Mouse (Mus musculus): ENCODE measurements around the gene Ctsq. TPM values are rescaled to one million over a fixed set of nuclear protein-coding genes. Genes with fewer than 3 reads are reported as not detected.

The Ctsq gene
- polyA plus RNA-seq (2012; rRNA removed) = not detected in 2 replicates

DNA sequence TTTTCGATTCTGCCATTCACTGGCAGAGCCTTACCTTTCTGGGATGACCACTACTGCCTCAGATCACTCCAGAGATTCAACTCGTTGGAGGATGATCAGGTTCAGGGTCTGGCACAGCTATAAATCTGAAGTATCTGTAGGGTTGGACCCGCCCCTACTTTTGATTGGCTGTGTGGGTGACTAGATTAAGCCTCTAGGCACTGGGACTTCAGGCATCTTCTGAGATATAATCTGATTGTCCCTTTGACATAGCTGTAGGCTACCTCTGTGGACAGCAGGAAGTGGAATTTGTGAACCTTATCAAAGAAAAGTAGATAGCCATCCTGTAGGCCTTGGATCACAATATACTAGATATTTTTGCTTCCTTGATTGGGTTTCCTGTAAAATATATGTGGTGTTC lies at the start of gene Ctsq:
Gene Ctsq, minus strand, starts transcription at position 101 of the 400 bp plus-strand sequence.

DNA sequence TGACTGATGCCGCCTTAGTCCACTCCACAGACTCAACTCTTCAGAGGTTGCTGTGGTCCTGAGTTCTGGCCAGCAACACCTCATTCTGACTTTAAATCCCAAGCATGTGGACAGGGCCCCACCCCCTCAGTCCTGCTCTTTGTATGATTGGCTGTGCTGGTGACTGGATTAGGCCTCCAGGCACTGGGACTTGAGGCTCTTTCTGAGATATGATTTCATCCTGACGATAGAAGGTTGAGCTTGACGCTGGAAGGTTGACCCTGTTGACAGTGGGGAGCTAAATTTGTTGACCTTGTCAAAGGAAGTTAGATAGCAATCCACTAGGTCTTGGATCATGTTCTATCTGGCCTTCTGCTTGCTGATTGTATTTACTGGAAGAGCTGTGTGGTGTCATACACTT lies 34.6 kb downstream of the Ctsq start, which contains the start of gene Ctsj:
Gene Ctsj, minus strand, starts transcription at position 101 of the 400 bp plus-strand sequence.

Other genes starting within 250 kb of the Ctsq start
- not detected in 2 replicates for gene Ctsll3, start 237.8 kb downstream of the Ctsq start, polyA plus RNA-seq (2012; rRNA removed)
- gene 4930486L24Rik, start 176.2 kb downstream of the Ctsq start, polyA plus RNA-seq (2012; rRNA removed) = 0.12 TPM in 1 of 2 replicates, not detected in the other
- 0.14 TPM in 1 of 2 replicates, not detected in the other for gene Gm49392, start 143.7 kb downstream of the Ctsq start, polyA plus RNA-seq (2012; rRNA removed)
- 0.76 and 1.4 TPM in 2 replicates for gene Ctla2b, start 143.2 kb downstream of the Ctsq start, polyA plus RNA-seq (2012; rRNA removed)
- gene Tpbpb, start 135.8 kb downstream of the Ctsq start, polyA plus RNA-seq (2012; rRNA removed) = not detected in 2 replicates
- not detected in 2 replicates for gene Gm49393, start 105.0 kb downstream of the Ctsq start, polyA plus RNA-seq (2012; rRNA removed)
- 0.75 TPM in 1 of 2 replicates, not detected in the other for gene Gm49391, start 104.1 kb downstream of the Ctsq start, polyA plus RNA-seq (2012; rRNA removed)
- 9.6 and 12.4 TPM in 2 replicates for gene Ctla2a, start 104.0 kb downstream of the Ctsq start, polyA plus RNA-seq (2012; rRNA removed)
- not detected in 2 replicates for gene Tpbpa, start 98.6 kb downstream of the Ctsq start, polyA plus RNA-seq (2012; rRNA removed)
- not detected in 2 replicates for gene Ctsj, start 34.7 kb downstream of the Ctsq start, polyA plus RNA-seq (2012; rRNA removed)
- gene Ctsr, start 123.6 kb upstream of the Ctsq start, polyA plus RNA-seq (2012; rRNA removed) = not detected in 2 replicates
- gene Cts6, start 162.8 kb upstream of the Ctsq start, polyA plus RNA-seq (2012; rRNA removed) = not detected in 2 replicates
- gene Cts8, start 214.7 kb upstream of the Ctsq start, polyA plus RNA-seq (2012; rRNA removed) = not detected in 2 replicates
- gene Gm49398, start 248.2 kb upstream of the Ctsq start, polyA plus RNA-seq (2012; rRNA removed) = not detected in 2 replicates

Measured in ovary, adult 2 months (tissue).